Mouse (Mus musculus) CH12.LX (cell line): Measurements from ENCODE around the gene Sgf29.

Source experiments
- CHD2 ChIP-seq: IDR thresholded peaks from 2 replicates; pipeline ENCODE4 v1.6.1; 2011; ENCODE audit warnings: low read length, improper control_type of control experiment
- CTCF ChIP-seq, 2 experiments: IDR thresholded peaks in 1 of 2; conservative IDR thresholded peaks in 1 of 2; 2 replicates each; pipeline ENCODE4 v1.5.1; 2011 to 2012; ENCODE audit warnings: low read depth in 2 of 2, low read length in 2 of 2, improper control_type of control experiment in 1 of 2, inconsistent platforms in 1 of 2, mild to moderate bottlenecking in 1 of 2, moderate library complexity in 1 of 2
- ELF1 ChIP-seq: IDR thresholded peaks from 2 replicates; pipeline ENCODE4 v1.6.1; 2014; ENCODE audit warnings: low read depth, mild to moderate bottlenecking, inconsistent platforms, low read length, improper control_type of control experiment
- EP300 ChIP-seq: IDR thresholded peaks from 2 replicates; pipeline ENCODE4 v1.6.1; 2011; ENCODE audit warnings: low read length, improper control_type of control experiment
- IRF4 ChIP-seq: IDR thresholded peaks from 2 replicates; pipeline ENCODE4 v1.6.1; 2014; ENCODE audit warnings: low read depth, mild to moderate bottlenecking, inconsistent platforms, low read length, improper control_type of control experiment
- KAT2A ChIP-seq: IDR thresholded peaks from 2 replicates; pipeline ENCODE4 v1.6.1; 2012; ENCODE audit warnings: low read length, improper control_type of control experiment, inconsistent platforms; ENCODE audit not compliant: insufficient replicate concordance
- POLR2A ChIP-seq: IDR thresholded peaks from 2 replicates; pipeline ENCODE4 v1.6.1; 2011; ENCODE audit warnings: low read depth, mild to moderate bottlenecking, improper control_type of control experiment, low read length
- TBP ChIP-seq: conservative IDR thresholded peaks from 2 replicates; pipeline ENCODE4 v1.6.1; 2011; ENCODE audit warnings: low read depth, low read length, improper control_type of control experiment
- TCF12 ChIP-seq: IDR thresholded peaks from 2 replicates; pipeline ENCODE4 v1.6.1; 2014; ENCODE audit warnings: low read depth, mild to moderate bottlenecking, inconsistent platforms, low read length, improper control_type of control experiment
- ZNF384 ChIP-seq: IDR thresholded peaks from 2 replicates; pipeline ENCODE4 v1.6.1; 2012; ENCODE audit warnings: low read depth, low read length, improper control_type of control experiment, inconsistent platforms

DNA sequence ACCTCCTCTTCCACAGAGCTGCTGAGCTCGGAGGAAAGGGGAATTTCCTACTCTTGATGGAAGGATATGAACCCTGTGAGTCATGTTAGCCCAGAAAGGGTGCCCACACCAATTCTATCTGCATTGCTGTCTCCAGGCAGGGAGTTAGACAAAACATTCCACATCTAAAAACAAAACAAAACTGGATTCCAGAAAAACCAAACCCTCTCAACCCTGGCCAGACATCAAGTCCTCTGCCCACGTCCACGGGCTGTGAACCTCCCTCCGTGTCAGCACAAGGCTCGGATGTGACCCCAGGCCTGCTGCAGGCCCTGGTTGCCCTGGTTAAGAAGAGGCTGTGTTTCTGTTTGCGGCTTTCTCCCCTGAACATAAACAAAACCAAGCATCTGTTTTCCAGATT lies 21.0 kb upstream of the Sgf29 start:
- TF ChIP-seq CTCF (conservative IDR thresholded peaks at IDR 0.05 in 1 of 2, IDR thresholded peaks at IDR 0.05 in 1 of 2; ENCODE audit: low read depth in 2 of 2, low read length in 2 of 2) (no peak), EP300 (no peak), TCF12 (no peak), ZNF384 (no peak), KAT2A (no peak), POLR2A (no peak), CHD2 (no peak), TBP (no peak), IRF4 (no peak), ELF1 (no peak)
